Mouse (Mus musculus) hindbrain, embryonic 15.5 days (tissue): ENCODE data around the gene Idi1. TPM values are rescaled to one million over a fixed set of nuclear protein-coding genes. Genes with fewer than 3 reads are reported as not detected.
A peak's percentile ranks its signal among the peaks of the same experiment; 100 is the strongest.
"Not testable (repeated sequence)": the region's sequence is repeated elsewhere in the genome, so short reads cannot be mapped to it uniquely, and the experiment has no call there.

ENCODE experiments used
- ATAC-seq: fragments of 200-750 bp; cut with Nextera tagmentation; 2 replicates; pipeline ENCODE4 v1.8.0; 2017; ENCODE audit warnings: low read depth, moderate number of reproducible peaks, moderate TSS enrichment; ENCODE audit not compliant: low FRiP score
- H3K27ac ChIP-seq: fragments of 300-500 bp; sonication (generic); replicated peaks from 2 replicates; pipeline ENCODE4 v1.5.1; 2015; ENCODE audit warnings: mild to moderate bottlenecking, inconsistent platforms
- H3K27me3 ChIP-seq: fragments of 300-500 bp; sonication (generic); 2 replicates; pipeline ENCODE4 v1.6.1; 2015; ENCODE audit warnings: control low read depth, inconsistent platforms
- H3K36me3 ChIP-seq: fragments of 300-500 bp; sonication (generic); 2 replicates; pipeline ENCODE4 v1.6.1; 2015; ENCODE audit warnings: control low read depth, inconsistent platforms
- H3K4me1 ChIP-seq: fragments of 300-500 bp; sonication (generic); replicated peaks from 2 replicates; pipeline ENCODE4 v1.6.1; 2015; ENCODE audit warnings: control low read depth, inconsistent platforms
- H3K4me2 ChIP-seq: fragments of 300-500 bp; sonication (generic); 2 replicates; pipeline ENCODE4 v1.6.1; 2015; ENCODE audit warnings: moderate library complexity, mild to moderate bottlenecking, inconsistent platforms
- H3K4me3 ChIP-seq: fragments of 300-500 bp; sonication (generic); 2 replicates; pipeline ENCODE4 v1.5.1; 2015; ENCODE audit warnings: mild to moderate bottlenecking, inconsistent platforms
- H3K9ac ChIP-seq: fragments of 300-500 bp; sonication (generic); 2 replicates; pipeline ENCODE4 v1.6.1; 2015; ENCODE audit warnings: inconsistent platforms
- H3K9me3 ChIP-seq: fragments of 300-500 bp; sonication (generic); 2 replicates; pipeline ENCODE4 v1.6.1; 2016; ENCODE audit warnings: control low read depth, inconsistent platforms
- WGBS: fragments of 180-500 bp; shearing (Covaris S2); methylation state at CpG from one replicate; pipeline ENCODE4 v1.1.7; 2015; 5-methylcytosine and 5-hydroxymethylcytosine counted together
- polyA plus RNA-seq: library from polyadenylated mRNA; unstranded; fragments of >200 nt; fragmentation: Nextera tagmentation; extraction: Ambion mirVana; gene quantifications from 2 replicates; pipeline ENCODE4 v1.2.1, GENCODE M21; 2015

Gene Idi1
- polyA plus RNA-seq: 104 and 106 TPM in 2 replicates

DNA sequence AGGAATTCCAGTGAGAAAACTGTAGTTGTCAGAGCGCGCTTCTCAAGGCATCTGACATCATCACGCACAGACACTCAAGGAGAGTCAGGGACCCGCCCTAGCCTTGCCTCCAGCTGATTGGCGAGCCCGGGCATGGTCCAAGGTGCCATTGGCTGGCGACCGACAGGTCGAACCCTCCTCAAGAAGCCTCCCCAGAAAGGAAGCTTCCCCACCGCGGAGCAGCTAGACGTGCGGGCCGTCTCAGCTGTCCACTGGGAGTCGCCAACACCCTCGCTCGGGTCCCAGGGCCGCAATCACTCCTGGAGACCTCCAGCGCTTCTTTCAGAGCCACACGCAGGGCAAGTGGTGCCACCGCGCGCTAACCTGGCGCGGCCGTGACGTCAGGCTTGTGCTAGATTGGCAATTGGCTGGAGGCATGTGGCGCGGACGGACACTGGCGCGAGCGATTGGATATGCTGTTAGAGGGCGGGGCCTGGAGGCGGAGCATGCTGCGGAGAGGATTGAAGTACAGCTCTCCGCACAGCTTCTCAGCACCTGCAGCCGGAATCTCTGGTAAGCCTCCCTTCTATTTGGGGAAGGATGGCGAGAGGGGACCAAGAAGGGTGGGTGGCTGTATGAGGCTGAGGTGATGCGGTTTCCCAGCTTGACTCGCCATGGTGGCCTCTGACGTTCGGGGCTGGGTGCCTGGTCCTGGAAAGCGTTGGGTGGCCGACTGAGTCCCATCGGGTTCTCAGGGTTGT lies at the start of gene Idi1:
Gene Idi1 (plus strand): TSS at position 57 of the 740 bp plus-strand sequence.
- WGBS: 0% methylated on average over 46 of the region's 46 CpGs
- Histone ChIP-seq H3K9me3 (no peaks in the 10 kb centered on the region), H3K27me3 (no peaks in the 10 kb centered on the region), H3K4me2 (peak within 1 kb of the TSS; percentile 68), H3K4me3 (peak within 1 kb of the TSS; percentile 92), H3K36me3 (peaks cover 23% of the 10 kb centered on the region), H3K9ac (peak within 1 kb of the TSS; percentile 68), H3K4me1 (peaks cover 28% of the 10 kb centered on the region), H3K27ac (peak within 1 kb of the TSS; percentile 100)
- ATAC-seq: peak; percentile 100

DNA sequence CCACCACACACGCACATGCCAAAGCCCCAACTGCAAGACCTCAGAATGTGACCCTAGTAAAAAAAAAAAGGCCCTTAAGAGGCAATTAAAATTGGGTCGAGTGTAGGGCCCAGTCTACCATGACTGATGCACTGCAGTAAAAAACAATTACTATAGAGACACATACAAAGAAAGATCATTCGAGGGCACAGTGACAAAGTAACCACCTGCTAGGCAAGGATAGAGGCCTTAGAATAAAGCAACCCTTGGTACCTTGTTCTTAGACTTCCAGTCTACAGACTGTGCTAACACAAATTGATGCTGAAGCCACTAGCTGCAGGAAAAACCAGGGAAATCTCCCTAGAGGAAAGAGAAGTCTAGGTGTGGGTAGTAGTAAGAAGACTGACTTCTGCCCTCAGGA lies 46.9 kb upstream of the Idi1 start:
- Histone ChIP-seq H3K9me3 (no peaks in the 10 kb centered on the region), H3K27me3 (no peaks in the 10 kb centered on the region), H3K9ac (no peak overlapping the region), H3K4me1 (no peaks in the 10 kb centered on the region), H3K4me3 (no peak overlapping the region), H3K27ac (no peak overlapping the region), H3K4me2 (no peak overlapping the region), H3K36me3 (peaks cover 68% of the 10 kb centered on the region)
- WGBS: 32% methylated on average over 3 of the region's 3 CpGs
- no peak for ATAC-seq

DNA sequence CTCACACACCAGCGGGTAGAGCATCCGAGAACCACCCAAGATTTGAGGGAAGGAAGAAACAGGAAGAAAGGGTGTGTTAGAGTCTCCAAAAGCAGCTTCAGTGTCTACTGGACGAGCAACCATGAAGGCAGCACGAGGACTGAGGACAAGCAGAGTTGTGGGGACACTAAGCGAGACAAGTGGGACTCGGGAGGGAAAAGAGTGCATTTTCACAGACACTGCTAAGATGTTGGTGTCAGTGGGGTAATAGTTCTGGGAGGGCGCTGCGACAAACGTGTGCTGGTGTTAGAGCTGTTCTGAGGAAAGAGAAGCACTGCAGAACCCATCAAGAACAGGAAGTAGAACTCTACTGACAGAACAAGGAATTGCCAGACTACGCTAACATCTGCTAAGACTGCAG lies 46.2 kb upstream of the Idi1 start:
- no peaks in the 10 kb centered on the region for H3K27me3 ChIP-seq
- no peak overlapping the region for H3K27ac ChIP-seq
- peaks cover 68% of the 10 kb centered on the region for H3K36me3 ChIP-seq
- no peak overlapping the region for H3K4me2 ChIP-seq
- no peak overlapping the region for H3K4me3 ChIP-seq
- H3K4me1 ChIP-seq: no peaks in the 10 kb centered on the region
- no peaks in the 10 kb centered on the region for H3K9me3 ChIP-seq
- ATAC-seq: no peak
- WGBS: 90% methylated on average over 10 of the region's 10 CpGs
- H3K9ac ChIP-seq: no peak overlapping the region

DNA sequence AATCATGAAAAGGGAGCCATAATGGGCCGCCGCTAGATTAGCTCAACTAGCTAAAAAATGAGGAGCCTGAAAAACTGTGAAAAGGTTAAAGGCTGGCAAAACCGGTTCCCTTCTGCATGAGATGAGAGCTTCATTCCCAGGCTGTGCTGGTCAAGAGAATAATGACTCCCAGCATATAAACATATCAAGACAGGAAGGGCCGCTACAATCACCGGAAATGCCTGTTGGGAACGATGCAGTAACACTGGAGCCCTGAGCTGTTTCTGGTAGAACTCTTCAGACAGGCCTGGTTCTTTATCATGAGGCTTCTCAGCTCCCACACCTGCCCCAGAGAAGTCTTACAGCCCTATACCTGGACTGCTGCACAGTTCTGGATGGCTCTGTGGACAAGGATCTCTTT lies 45.4 kb upstream of the Idi1 start:
- Histone ChIP-seq H3K27ac (no peak overlapping the region), H3K27me3 (no peaks in the 10 kb centered on the region), H3K36me3 (peaks cover 61% of the 10 kb centered on the region), H3K4me3 (no peak overlapping the region), H3K4me1 (no peaks in the 10 kb centered on the region), H3K4me2 (no peak overlapping the region), H3K9ac (no peak overlapping the region), H3K9me3 (no peaks in the 10 kb centered on the region)
- 87% methylated on average over 6 of the region's 6 CpGs for WGBS
- ATAC-seq: no peak

DNA sequence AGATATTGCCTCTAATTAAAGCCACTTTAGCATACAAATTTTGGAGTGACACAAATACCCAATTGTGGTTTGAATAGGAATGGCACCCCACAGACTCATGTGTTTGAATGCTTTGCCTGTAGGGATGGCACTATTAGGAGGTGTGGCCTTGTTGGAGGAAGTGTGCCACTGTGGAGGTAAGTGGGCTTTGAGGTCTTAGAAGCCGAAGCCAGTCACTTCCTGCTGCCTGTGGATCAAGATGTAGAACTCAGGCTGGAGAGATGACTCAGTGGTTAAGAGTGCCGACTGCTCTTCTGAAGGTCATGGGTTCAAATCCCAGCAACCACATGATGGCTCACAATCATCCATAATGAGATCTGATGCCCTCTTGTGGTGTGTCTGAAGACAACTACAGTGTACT lies 44.4 kb upstream of the Idi1 start:
- no peak overlapping the region for H3K4me3 ChIP-seq
- H3K4me1 ChIP-seq: no peaks in the 10 kb centered on the region
- no peak overlapping the region for H3K4me2 ChIP-seq
- H3K27ac ChIP-seq: no peak overlapping the region
- 90% methylated on average over 2 of the region's 2 CpGs for WGBS
- no peak overlapping the region for H3K9ac ChIP-seq
- peaks cover 61% of the 10 kb centered on the region for H3K36me3 ChIP-seq
- no peak for ATAC-seq
- no peaks in the 10 kb centered on the region for H3K9me3 ChIP-seq
- no peaks in the 10 kb centered on the region for H3K27me3 ChIP-seq

GRCm38 (mm10) chr13:8841846-8842245 lies 43.5 kb upstream of the Idi1 start:
- not testable (repeated sequence) for ATAC-seq, H3K4me1 ChIP-seq, H3K9ac ChIP-seq, H3K9me3 ChIP-seq, H3K27me3 ChIP-seq, H3K27ac ChIP-seq, H3K4me3 ChIP-seq, H3K4me2 ChIP-seq
- peaks cover 67% of the 10 kb centered on the region for H3K36me3 ChIP-seq
- 94% methylated on average over 7 of the region's 7 CpGs for WGBS

DNA sequence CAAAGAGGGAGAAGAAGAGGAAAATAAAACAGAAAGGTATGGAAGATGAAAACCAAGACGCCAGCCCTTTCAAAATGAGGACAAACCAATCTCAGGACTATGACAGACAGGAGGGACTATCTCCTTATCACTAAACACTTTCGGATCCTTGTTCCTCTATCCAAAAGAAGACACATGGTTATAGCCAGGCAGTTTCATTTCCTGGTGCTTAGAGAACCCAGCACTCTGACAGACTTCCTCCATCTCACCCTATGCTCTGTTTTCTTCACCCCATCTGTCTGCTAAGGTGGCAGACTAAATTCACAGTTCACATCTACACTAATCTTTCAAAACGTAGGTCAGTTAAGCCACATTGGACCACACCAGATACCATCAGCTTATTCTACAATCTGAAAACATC lies 43.0 kb upstream of the Idi1 start:
- Histone ChIP-seq H3K4me3 (no peak overlapping the region), H3K4me2 (no peak overlapping the region), H3K36me3 (peaks cover 72% of the 10 kb centered on the region), H3K9me3 (no peaks in the 10 kb centered on the region), H3K9ac (no peak overlapping the region), H3K27me3 (no peaks in the 10 kb centered on the region), H3K27ac (no peak overlapping the region), H3K4me1 (no peaks in the 10 kb centered on the region)
- 94% methylated on average over 3 of the region's 3 CpGs for WGBS
- ATAC-seq: no peak

DNA sequence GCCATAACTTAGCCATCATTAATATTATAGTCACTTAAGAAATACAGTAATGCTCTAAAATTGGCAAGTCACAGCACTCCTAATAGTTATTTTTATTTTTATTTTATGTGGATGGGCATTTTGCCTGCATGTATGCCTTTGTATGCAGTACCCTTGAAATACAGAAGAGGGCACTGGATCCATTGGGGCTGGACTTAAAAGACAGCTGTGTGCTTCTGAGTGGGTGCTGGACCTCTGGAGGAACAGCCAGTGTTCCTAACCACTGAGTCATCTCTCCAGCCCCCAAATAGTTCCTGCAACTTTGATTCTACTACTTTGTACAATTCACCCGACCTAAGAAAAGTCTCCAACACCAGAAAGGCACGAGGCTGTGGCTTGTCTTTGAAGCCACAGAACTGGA lies 37.6 kb upstream of the Idi1 start:
- Histone ChIP-seq H3K36me3 (peaks cover 57% of the 10 kb centered on the region), H3K4me3 (no peak overlapping the region), H3K4me1 (no peaks in the 10 kb centered on the region), H3K9ac (no peak overlapping the region), H3K27me3 (no peaks in the 10 kb centered on the region), H3K9me3 (no peaks in the 10 kb centered on the region), H3K27ac (no peak overlapping the region), H3K4me2 (no peak overlapping the region)
- no peak for ATAC-seq
- WGBS: 63% methylated on average over 2 of the region's 2 CpGs

DNA sequence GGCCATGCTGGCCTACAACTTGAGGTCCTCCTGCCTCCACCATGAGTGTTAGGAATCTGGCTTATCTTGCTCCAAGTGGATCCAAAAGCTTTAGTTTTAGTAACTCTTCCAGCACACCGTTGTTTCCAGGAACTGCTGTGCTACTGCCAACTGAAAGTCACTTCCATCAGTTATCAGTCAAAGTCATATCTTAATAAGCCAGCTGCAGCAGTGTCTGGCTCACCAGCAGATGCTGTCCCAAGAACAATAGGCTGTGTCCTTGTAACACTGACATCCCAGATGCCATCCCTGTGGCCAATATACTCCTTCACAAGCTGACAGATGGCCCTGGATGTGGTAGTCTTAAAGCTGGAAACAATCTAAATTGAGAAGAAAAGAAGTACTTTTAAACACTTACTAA lies 36.0 kb upstream of the Idi1 start:
- no peaks in the 10 kb centered on the region for H3K4me1 ChIP-seq

DNA sequence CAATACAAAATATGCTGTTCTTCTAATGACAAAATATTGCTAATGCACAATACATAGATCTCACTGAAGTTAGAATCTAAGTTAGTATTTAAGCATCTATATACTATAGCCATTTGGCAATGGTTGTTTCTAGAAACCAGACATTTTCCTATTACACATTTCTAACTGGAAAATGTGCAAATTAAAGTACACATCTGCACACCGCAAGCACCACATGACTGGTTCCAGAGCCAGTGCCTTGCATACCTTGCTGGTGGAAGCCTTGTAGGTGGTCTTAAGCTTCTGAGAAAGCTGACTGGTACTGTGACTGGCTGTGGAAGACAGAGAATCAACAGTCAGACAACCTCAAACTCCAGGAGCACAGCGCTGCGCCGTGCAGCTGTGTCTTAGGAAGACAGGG lies 31.9 kb upstream of the Idi1 start:
- no peaks in the 10 kb centered on the region for H3K27me3 ChIP-seq
- WGBS: 97% methylated on average over 4 of the region's 4 CpGs
- no peak overlapping the region for H3K9ac ChIP-seq
- H3K9me3 ChIP-seq: no peaks in the 10 kb centered on the region
- no peak overlapping the region for H3K4me3 ChIP-seq
- H3K36me3 ChIP-seq: peaks cover 40% of the 10 kb centered on the region
- ATAC-seq: no peak
- H3K27ac ChIP-seq: no peak overlapping the region
- H3K4me1 ChIP-seq: no peaks in the 10 kb centered on the region
- no peak overlapping the region for H3K4me2 ChIP-seq

More for the DNA sequence above, 36.0 kb upstream of the Idi1 start:
- Histone ChIP-seq H3K36me3 (peaks cover 53% of the 10 kb centered on the region), H3K4me2 (no peak overlapping the region), H3K4me3 (no peak overlapping the region), H3K27me3 (no peaks in the 10 kb centered on the region), H3K27ac (no peak overlapping the region), H3K9me3 (no peaks in the 10 kb centered on the region), H3K9ac (no peak overlapping the region)
- 45% methylated on average over 1 of the region's 1 CpGs for WGBS
- no peak for ATAC-seq

DNA sequence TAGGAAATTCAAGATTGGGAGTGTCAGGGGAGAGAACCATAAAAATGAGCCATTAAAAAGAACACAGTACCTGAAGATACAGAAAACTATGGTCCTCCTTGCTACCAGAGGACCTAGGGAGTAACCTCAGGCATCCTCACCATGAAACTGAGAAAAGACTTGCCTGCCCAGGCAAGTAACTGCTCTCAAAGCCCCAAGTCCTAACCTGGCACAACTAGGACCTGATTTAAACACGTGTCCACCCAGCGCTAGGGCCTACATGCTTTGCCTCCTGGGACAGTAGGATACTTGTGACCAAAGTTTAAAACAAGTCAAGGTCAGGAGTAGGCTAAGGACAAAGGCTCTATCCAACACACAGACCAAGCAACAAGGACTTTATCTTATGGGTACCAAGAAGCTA lies 30.5 kb upstream of the Idi1 start:
- H3K27me3 ChIP-seq: no peaks in the 10 kb centered on the region
- no peak overlapping the region for H3K4me2 ChIP-seq
- ATAC-seq: no peak
- WGBS: 94% methylated on average over 2 of the region's 2 CpGs
- no peaks in the 10 kb centered on the region for H3K4me1 ChIP-seq
- no peak overlapping the region for H3K27ac ChIP-seq
- H3K36me3 ChIP-seq: peaks cover 41% of the 10 kb centered on the region
- no peak overlapping the region for H3K4me3 ChIP-seq
- H3K9ac ChIP-seq: no peak overlapping the region
- H3K9me3 ChIP-seq: no peaks in the 10 kb centered on the region

- Histone ChIP-seq H3K4me2 (no peak overlapping the region), H3K9ac (no peak overlapping the region), H3K9me3 (no peaks in the 10 kb centered on the region), H3K4me3 (no peak overlapping the region), H3K4me1 (no peaks in the 10 kb centered on the region), H3K36me3 (peaks cover 33% of the 10 kb centered on the region), H3K27ac (no peak overlapping the region), H3K27me3 (no peaks in the 10 kb centered on the region)
- ATAC-seq: no peak
- 93% methylated on average over 6 of the region's 6 CpGs for WGBS
Observed at GRCm38 (mm10) chr13:8858453-8858852, 26.8 kb upstream of the Idi1 start.

DNA sequence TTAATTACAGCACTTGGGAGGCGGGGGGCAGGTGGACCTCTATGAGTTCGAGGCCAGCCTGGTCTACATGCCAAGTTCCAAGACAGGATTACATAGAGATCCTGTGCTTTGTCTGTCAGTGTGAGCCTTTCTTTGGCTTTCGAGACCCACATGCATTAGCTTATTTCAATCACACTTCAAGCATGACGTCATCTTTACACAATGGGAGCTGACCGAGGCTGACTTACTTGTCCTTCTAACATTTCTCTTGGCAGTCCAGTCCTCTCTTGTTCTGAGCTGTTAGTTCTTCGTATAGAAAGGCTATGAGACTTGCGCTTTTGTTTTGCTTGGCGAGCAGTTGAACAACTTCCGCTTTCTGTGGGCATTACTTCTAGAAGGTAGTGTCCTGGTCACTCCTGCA lies 24.4 kb upstream of the Idi1 start:
- no peaks in the 10 kb centered on the region for H3K4me1 ChIP-seq
- no peak overlapping the region for H3K4me2 ChIP-seq
- H3K27me3 ChIP-seq: no peaks in the 10 kb centered on the region
- ATAC-seq: no peak
- no peak overlapping the region for H3K9ac ChIP-seq
- no peak overlapping the region for H3K4me3 ChIP-seq
- 93% methylated on average over 9 of the region's 9 CpGs for WGBS
- peaks cover 24% of the 10 kb centered on the region for H3K36me3 ChIP-seq
- no peak overlapping the region for H3K27ac ChIP-seq
- no peaks in the 10 kb centered on the region for H3K9me3 ChIP-seq
